Mouse (Mus musculus) forebrain, embryonic 16.5 days (tissue): ENCODE measurements around the gene Stat3. TPM values are rescaled to one million over a fixed set of nuclear protein-coding genes. Genes with fewer than 3 reads are reported as not detected.

ENCODE experiments used
- ATAC-seq: fragments of 200-750 bp; cut with Nextera tagmentation; 2 replicates; pipeline ENCODE4 v1.8.0; 2017; ENCODE audit warnings: mild to moderate bottlenecking, moderate library complexity
- H3K27ac ChIP-seq: fragments of 300-500 bp; sonication (generic); 2 replicates; pipeline ENCODE4 v1.5.1; 2014; ENCODE audit warnings: low read length, control low read depth
- H3K27me3 ChIP-seq: fragments of 300-500 bp; sonication (generic); replicated peaks from 2 replicates; pipeline ENCODE4 v1.6.1; 2014; ENCODE audit warnings: low read length; ENCODE audit not compliant: control insufficient read depth, insufficient read depth
- H3K36me3 ChIP-seq: fragments of 300-500 bp; sonication (generic); 2 replicates; pipeline ENCODE4 v1.6.1; 2014; ENCODE audit not compliant: control insufficient read depth, insufficient read depth
- H3K4me1 ChIP-seq: fragments of 300-500 bp; sonication (generic); replicated peaks from 2 replicates; pipeline ENCODE4 v1.6.1; 2014; ENCODE audit warnings: low read length; ENCODE audit not compliant: control insufficient read depth, insufficient read depth
- H3K4me2 ChIP-seq: fragments of 300-500 bp; sonication (generic); 2 replicates; pipeline ENCODE4 v1.6.1; 2014; ENCODE audit warnings: mild to moderate bottlenecking, low read length, control low read depth
- H3K4me3 ChIP-seq: fragments of 300-500 bp; sonication (generic); replicated peaks from 2 replicates; pipeline ENCODE4 v1.5.1; 2014; ENCODE audit warnings: mild to moderate bottlenecking, low read length, control low read depth
- H3K9ac ChIP-seq: fragments of 300-500 bp; sonication (generic); replicated peaks from 2 replicates; pipeline ENCODE4 v1.6.1; 2014; ENCODE audit warnings: low read depth, low read length, control low read depth
- H3K9me3 ChIP-seq: fragments of 300-500 bp; sonication (generic); 2 replicates; pipeline ENCODE4 v1.6.1; 2016; ENCODE audit warnings: low read length; ENCODE audit not compliant: control insufficient read depth
- WGBS: fragments of 180-500 bp; shearing (Covaris S2); extraction: QIAGEN DNeasy Blood & Tissue Kit; methylation state at CpG from one replicate; pipeline ENCODE4 v1.1.7; 2014; 5-methylcytosine and 5-hydroxymethylcytosine counted together
- polyA plus RNA-seq: library from polyadenylated mRNA; unstranded; fragments of >200 nt; fragmentation: Nextera tagmentation; extraction: Ambion mirVana; gene quantifications from 2 replicates; pipeline ENCODE4 v1.2.1, GENCODE M21; 2015

Gene Stat3
- polyA plus RNA-seq: 30.6 and 31.5 TPM in 2 replicates

DNA sequence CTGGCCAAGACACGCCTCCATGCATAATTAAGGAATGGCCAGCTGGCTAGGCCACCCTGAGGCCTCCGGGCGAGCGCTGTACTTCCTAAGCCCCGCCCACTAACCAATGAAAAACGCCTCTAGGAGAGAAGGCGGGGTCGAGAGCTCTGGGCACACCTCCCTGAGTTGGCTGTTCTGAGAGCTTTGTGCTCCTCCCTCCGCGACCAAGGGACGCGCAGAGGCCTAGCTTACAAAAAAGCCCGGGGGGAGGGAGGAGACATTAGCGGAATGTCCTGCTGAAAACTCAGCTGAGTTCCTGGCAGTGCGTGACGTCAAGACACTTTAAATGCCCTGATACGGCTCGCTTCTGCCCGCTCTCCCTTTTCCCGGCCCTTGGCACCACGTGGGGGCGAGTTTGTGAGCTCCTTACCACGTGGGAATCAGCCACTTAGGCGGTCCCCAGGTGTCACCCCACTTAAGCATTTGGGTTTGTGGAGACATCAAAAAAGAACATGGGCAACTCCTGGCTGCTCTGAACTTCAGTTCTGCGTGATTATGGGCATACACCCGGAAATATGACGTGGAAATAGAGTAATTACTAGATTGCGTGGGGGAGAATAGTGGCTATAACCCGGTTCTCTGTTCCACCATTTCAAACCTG, at the start of gene Stat3:
Stat3 (minus strand) TSS at position 29 of the 640 bp plus-strand sequence.
- WGBS: under 1% methylated on average over 29 of the region's 29 CpGs
- Histone ChIP-seq H3K9me3 (no peaks in the 10 kb centered on the region), H3K27me3 (no peaks in the 10 kb centered on the region), H3K27ac (peak within 1 kb of the TSS; percentile 66), H3K4me1 (peaks cover 8% of the 10 kb centered on the region), H3K4me2 (peak within 1 kb of the TSS; percentile 66), H3K4me3 (peak within 1 kb of the TSS; percentile 89), H3K36me3 (no peaks in the 10 kb centered on the region), H3K9ac (peak within 1 kb of the TSS; percentile 85)
- peak; percentile 94 for ATAC-seq

DNA sequence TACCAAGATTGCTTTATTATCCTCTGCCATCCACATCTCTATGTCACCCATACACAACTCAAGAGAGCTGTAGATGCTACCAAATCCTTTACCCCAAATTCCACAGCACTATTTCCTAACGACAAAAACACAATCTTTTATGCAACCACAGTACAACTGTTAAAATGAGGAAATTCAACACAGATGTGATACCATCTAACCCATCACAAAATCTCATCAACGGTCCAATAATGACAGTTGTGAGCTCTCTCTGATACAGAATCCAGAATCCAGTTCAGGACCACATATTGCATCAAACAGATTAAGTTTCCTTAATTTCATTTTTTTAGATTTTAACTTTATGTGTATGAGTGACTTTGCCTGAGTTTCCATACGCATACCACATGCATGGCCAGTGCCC, 49.3 kb upstream of the Stat3 start:
- no peak for ATAC-seq
- Histone ChIP-seq H3K27me3 (no peaks in the 10 kb centered on the region), H3K4me2 (no peak overlapping the region), H3K9me3 (no peaks in the 10 kb centered on the region), H3K9ac (no peak overlapping the region), H3K27ac (no peak overlapping the region), H3K4me1 (no peaks in the 10 kb centered on the region; the same call in 1 of the 2 replicates), H3K36me3 (no peaks in the 10 kb centered on the region), H3K4me3 (no peak overlapping the region)
- 87% methylated on average over 3 of the region's 3 CpGs for WGBS

DNA sequence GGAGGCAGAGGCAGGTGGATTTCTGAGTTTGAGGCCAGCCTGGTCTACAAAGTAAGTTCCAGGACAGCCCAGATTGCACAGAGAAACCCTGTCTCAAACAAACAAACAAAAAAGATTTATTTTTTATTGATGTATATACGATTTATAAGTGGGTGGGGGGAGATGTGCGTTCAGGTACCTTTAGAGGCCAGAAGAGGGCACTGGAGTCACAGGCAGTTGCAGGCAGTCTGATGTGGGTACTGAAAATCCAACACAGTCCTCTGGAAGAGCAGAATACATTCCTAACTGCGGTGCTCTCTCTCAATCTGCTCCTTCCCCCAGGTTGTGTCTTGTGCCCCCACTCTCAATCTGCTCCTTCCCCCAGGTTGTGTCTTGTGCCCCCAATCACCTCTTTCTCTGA, 46.3 kb upstream of the Stat3 start:
- no peaks in the 10 kb centered on the region for H3K36me3 ChIP-seq
- H3K27me3 ChIP-seq: peaks cover 11% of the 10 kb centered on the region
- H3K4me1 ChIP-seq: peaks cover 4% of the 10 kb centered on the region
- ATAC-seq: no peak
- 63% methylated on average over 3 of the region's 3 CpGs for WGBS
- H3K4me3 ChIP-seq: no peak overlapping the region
- no peak overlapping the region for H3K4me2 ChIP-seq
- no peak overlapping the region for H3K27ac ChIP-seq
- H3K9me3 ChIP-seq: no peaks in the 10 kb centered on the region
- H3K9ac ChIP-seq: no peak overlapping the region

DNA sequence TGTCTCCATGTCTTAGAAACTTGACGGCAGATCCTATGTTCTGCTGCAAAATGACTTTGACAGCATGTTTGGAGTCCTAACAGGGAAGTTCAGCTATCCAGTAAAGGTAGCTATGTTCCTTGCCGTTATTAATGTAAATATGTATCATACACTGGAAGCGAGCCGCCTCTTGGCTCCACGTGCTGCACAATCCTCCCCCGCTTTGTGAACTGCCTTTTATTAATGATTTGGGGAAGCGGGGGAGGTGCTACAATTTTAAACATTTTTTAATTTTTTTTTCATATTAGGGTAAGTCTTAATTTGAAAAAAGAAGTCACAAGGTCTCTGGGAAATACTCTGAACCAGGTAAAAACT, 44.4 kb upstream of the Stat3 start:
- ATAC-seq: no peak
- Histone ChIP-seq H3K9ac (no peak overlapping the region), H3K27me3 (peaks cover 11% of the 10 kb centered on the region), H3K4me3 (no peak overlapping the region), H3K27ac (no peak overlapping the region), H3K36me3 (no peaks in the 10 kb centered on the region), H3K4me1 (peaks cover 4% of the 10 kb centered on the region), H3K9me3 (no peaks in the 10 kb centered on the region), H3K4me2 (no peak overlapping the region)
- WGBS: 76% methylated on average over 7 of the region's 7 CpGs

DNA sequence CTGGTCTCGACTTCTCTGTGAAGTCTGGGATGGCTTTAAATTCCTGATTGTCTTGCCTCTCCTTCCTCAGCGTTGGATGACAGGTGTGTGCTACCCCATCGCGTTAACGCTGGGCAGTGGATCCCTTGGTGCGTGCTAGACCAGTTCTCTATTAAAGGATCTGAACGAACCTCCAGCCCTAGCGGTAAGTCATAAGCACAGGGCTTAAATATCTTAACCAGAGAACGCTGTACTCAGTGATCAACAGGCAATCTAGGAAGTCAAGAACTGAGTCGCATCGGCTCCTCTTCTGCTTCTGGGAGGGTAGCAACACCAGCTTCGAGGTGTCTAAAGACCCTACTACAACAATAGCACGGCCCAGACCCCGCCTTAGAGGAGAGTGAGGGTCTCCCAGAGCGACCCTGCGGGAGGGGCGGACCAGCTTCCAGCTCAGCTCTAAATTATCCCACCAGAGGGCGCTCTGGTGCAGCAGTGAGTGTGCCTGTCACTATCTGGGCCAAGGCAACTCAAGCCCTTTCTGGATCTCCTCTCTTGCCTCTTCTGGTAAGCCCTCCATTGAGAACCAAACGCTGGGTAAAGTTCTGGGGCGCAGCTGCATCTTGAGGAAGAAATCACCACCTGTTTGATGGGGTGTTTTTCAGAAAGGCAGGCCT, 43.9 kb upstream of the Stat3 start:
- Histone ChIP-seq H3K36me3 (no peaks in the 10 kb centered on the region), H3K4me1 (peaks cover 4% of the 10 kb centered on the region), H3K27me3 (peaks cover 11% of the 10 kb centered on the region), H3K4me3 (peak overlapping the region; percentile 34), H3K4me2 (peak overlapping the region; percentile 58), H3K27ac (no peak overlapping the region), H3K9me3 (no peaks in the 10 kb centered on the region), H3K9ac (no peak overlapping the region; the same call in 1 of the 2 replicates)
- 2% methylated on average over 20 of the region's 20 CpGs for WGBS
- peak; percentile 67 for ATAC-seq

DNA sequence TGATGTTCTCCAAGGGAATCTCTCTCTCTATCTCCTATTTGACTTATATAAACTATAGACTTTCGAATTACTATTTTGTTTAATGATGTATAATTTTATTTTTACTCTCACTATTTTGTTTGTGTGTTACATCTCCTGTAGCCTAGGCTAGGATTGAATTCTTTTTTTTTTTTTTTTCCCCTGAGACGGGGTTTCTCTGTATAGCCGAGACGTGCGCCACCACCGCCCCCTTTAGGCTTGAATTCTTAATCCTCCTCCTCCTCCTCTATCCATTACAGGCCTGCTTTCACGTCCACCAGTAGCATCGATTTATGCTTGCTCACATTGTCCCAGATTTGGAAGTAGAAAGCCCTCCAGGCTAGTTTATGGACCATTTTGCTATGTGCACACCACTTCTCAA, 42.7 kb upstream of the Stat3 start:
- Histone ChIP-seq H3K27ac (no peak overlapping the region), H3K36me3 (no peaks in the 10 kb centered on the region), H3K4me1 (peaks cover 4% of the 10 kb centered on the region), H3K4me2 (no peak overlapping the region), H3K4me3 (no peak overlapping the region), H3K9me3 (no peaks in the 10 kb centered on the region), H3K9ac (no peak overlapping the region), H3K27me3 (peaks cover 11% of the 10 kb centered on the region)
- WGBS: 17% methylated on average over 8 of the region's 8 CpGs
- no peak for ATAC-seq

DNA sequence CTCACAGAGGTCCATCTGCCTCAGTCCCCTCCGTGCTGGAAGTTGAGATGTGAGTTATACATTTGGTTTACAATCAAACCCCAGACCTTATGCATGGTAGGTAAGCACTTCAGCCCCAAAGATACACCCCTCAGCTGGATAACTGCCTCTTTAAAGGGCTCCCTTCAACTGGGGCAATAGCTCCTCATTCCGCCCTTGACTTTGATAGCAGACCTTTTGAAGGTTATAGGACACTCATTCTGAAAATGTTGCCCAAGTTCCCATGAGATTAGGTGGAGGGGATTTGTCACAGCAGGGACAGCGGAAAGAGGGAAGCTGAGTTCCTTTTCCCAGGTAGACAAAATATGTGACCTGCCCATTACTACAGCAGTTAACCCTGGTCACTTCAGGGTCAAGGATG, 41.9 kb upstream of the Stat3 start:
- Histone ChIP-seq H3K9ac (no peak overlapping the region), H3K4me2 (no peak overlapping the region), H3K36me3 (no peaks in the 10 kb centered on the region), H3K9me3 (no peaks in the 10 kb centered on the region), H3K27ac (no peak overlapping the region), H3K27me3 (peaks cover 11% of the 10 kb centered on the region), H3K4me3 (no peak overlapping the region), H3K4me1 (peaks cover 4% of the 10 kb centered on the region)
- no peak for ATAC-seq
- WGBS: 61% methylated on average over 3 of the region's 3 CpGs

DNA sequence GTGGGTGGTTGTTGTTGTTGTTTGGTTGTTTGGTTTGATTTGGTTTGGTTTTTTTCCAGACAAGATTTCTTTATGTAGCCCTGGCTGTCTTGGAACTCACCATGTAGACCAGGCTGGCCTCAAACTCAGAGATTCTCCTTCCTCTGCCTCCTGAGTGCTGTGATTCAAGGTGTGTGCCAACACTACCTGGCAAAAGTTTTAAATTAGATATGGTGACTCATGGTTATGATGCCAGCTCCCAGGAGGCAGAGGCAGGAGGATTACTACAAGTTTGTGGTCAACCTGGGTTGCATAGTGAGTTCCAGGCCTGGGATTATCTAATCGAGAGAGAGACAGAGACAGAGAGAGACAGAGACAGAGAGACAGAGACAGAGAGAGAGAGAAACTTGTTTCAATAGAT, 41.1 kb upstream of the Stat3 start:
- 55% methylated on average over 1 of the region's 1 CpGs for WGBS
- ATAC-seq: no peak
- no peak overlapping the region for H3K27ac ChIP-seq
- no peak overlapping the region for H3K4me2 ChIP-seq
- no peaks in the 10 kb centered on the region for H3K9me3 ChIP-seq
- no peak overlapping the region for H3K9ac ChIP-seq
- H3K27me3 ChIP-seq: peaks cover 11% of the 10 kb centered on the region
- H3K4me3 ChIP-seq: no peak overlapping the region
- peaks cover 4% of the 10 kb centered on the region for H3K4me1 ChIP-seq
- H3K36me3 ChIP-seq: no peaks in the 10 kb centered on the region

DNA sequence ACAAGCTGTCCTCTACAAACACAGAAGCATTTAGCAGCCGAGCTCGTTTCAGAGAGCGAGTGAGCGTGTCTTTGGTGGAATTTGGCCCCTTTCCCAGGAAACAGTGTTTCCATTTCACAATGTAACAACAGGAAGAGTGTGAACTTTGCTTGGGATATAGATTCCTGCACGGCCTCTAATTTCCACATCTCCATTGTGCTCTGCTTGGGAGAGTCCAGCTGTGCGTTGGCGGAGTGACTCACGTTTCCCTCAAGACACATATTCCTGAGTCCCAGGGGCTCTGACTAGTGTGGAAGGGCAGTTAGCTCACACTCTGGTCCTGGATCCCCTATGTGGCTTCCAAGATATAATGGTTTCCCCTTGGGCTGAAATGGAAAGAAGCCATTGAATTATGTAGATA, 40.5 kb upstream of the Stat3 start:
- H3K27me3 ChIP-seq: peaks cover 11% of the 10 kb centered on the region
- H3K9ac ChIP-seq: no peak overlapping the region
- no peaks in the 10 kb centered on the region for H3K36me3 ChIP-seq
- peaks cover 4% of the 10 kb centered on the region for H3K4me1 ChIP-seq
- no peak overlapping the region for H3K27ac ChIP-seq
- no peaks in the 10 kb centered on the region for H3K9me3 ChIP-seq
- no peak overlapping the region for H3K4me3 ChIP-seq
- no peak overlapping the region for H3K4me2 ChIP-seq
- ATAC-seq: no peak
- WGBS: 31% methylated on average over 8 of the region's 8 CpGs
